ENCODE assay signal across 10 mouse cellular contexts in genomic region chr8:92678407-92678806, GRCm38 (mm10). TPM values are rescaled to one million over a fixed set of nuclear protein-coding genes. Genes with fewer than 3 reads are reported as not detected.
A peak's percentile ranks its signal among the peaks of the same experiment; 100 is the strongest.
DNase-seq lines count a peak whose midpoint lies in the region; ATAC-seq lines count a peak whose summit lies in the region.
"Had no signal": no experiment of that assay in that cellular context is flagged by ENCODE, and none has a peak within 500 bp of the region (broad histone marks: within the 10 kb centered on the region; RNA-seq: fewer than 3 reads in every experiment).

No protein-coding gene starts in this region.

- no peak for ATAC-seq in lung, embryonic 15.5 days (ENCODE audit: borderline replicate concordance, extremely low read depth, low FRiP score, low TSS enrichment)
- peak; percentile 68 for ATAC-seq in intestine, embryonic 15.5 days
- ATAC-seq in limb, embryonic 15.5 days (ENCODE audit: insufficient number of reproducible peaks, low FRiP score, low TSS enrichment, low read depth): no peak
- no peak for ATAC-seq in erythroid progenitor cell, adult 5-6 weeks (replicated peaks; ENCODE audit: low FRiP score, poor library complexity, severe bottlenecking)

- 11% methylated on average over 16 of the region's 16 CpGs for WGBS in lung, embryonic 15.5 days
- WGBS in intestine, embryonic 15.5 days: 12% methylated on average over 16 of the region's 16 CpGs
- WGBS in limb, embryonic 15.5 days: 20% methylated on average over 16 of the region's 16 CpGs

- no peak overlapping the region for H3K9ac ChIP-seq in lung, embryonic 15.5 days
- H3K9ac ChIP-seq in intestine, embryonic 15.5 days: no peak overlapping the region
- H3K9ac ChIP-seq in limb, embryonic 15.5 days: no peak overlapping the region

- H3K36me3 ChIP-seq in lung, embryonic 15.5 days: no peaks in the 10 kb centered on the region
- no peaks in the 10 kb centered on the region for H3K36me3 ChIP-seq in intestine, embryonic 15.5 days
- no peaks in the 10 kb centered on the region for H3K36me3 ChIP-seq in limb, embryonic 15.5 days

- H3K27me3 ChIP-seq in lung, embryonic 15.5 days: peaks cover 73% of the 10 kb centered on the region
- H3K27me3 ChIP-seq in intestine, embryonic 15.5 days (replicated peaks): peaks cover 75% of the 10 kb centered on the region
- peaks cover 86% of the 10 kb centered on the region for H3K27me3 ChIP-seq in limb, embryonic 15.5 days

- no peak overlapping the region for H3K27ac ChIP-seq in lung, embryonic 15.5 days
- H3K27ac ChIP-seq in intestine, embryonic 15.5 days: no peak overlapping the region
- H3K27ac ChIP-seq in limb, embryonic 15.5 days: no peak overlapping the region

- no peak for DNase-seq in lung, postnatal 4 days
- peak; percentile 7 for DNase-seq in yolk sac, embryonic 10.5 days (ENCODE audit: low spot score)
- no peak for DNase-seq in frontal cortex, postnatal 14 days (ENCODE audit: low spot score in 2 of 2)
- DNase-seq in ovary, adult 18-20 months (ENCODE audit: low spot score): no peak
- DNase-seq: cerebellum, adult 9-10 months had no signal

- peaks cover 15% of the 10 kb centered on the region for H3K4me1 ChIP-seq in lung, embryonic 15.5 days
- H3K4me1 ChIP-seq in intestine, embryonic 15.5 days (replicated peaks): peaks cover 25% of the 10 kb centered on the region
- H3K4me1 ChIP-seq in limb, embryonic 15.5 days: peaks cover 23% of the 10 kb centered on the region
- H3K4me1 ChIP-seq: megakaryocyte, embryonic 14.5 days had no signal

- H3K4me3 ChIP-seq in lung, embryonic 15.5 days: no peak overlapping the region
- H3K4me3 ChIP-seq in intestine, embryonic 15.5 days (replicated peaks): peak overlapping the region; percentile 12; the same call in 1 of the 2 replicates
- H3K4me3 ChIP-seq in limb, embryonic 15.5 days: no peak overlapping the region
- H3K4me3 ChIP-seq: megakaryocyte, embryonic 14.5 days had no signal

- no peaks in the 10 kb centered on the region for H3K9me3 ChIP-seq in lung, embryonic 15.5 days
- H3K9me3 ChIP-seq in intestine, embryonic 15.5 days: no peaks in the 10 kb centered on the region
- H3K9me3 ChIP-seq in limb, embryonic 15.5 days: no peaks in the 10 kb centered on the region
- H3K9me3 ChIP-seq: megakaryocyte, embryonic 14.5 days had no signal

- H3K4me2 ChIP-seq in lung, embryonic 15.5 days: peak overlapping the region; percentile 22; the same call in 1 of the 2 replicates
- peak overlapping the region; percentile 49 for H3K4me2 ChIP-seq in intestine, embryonic 15.5 days (replicated peaks)
- H3K4me2 ChIP-seq in limb, embryonic 15.5 days: peak overlapping the region; percentile 27

RNA-seq across cellular contexts. Expression of gene Irx6, which starts 4.3 kb away (rescaled TPM):
- 0.08 TPM in 1 of 2 replicates, not detected in the other for polyA plus RNA-seq in lung, embryonic 15.5 days (2015; fragmentation: Nextera tagmentation; extraction: Ambion mirVana)
- polyA plus RNA-seq in intestine, embryonic 15.5 days (2015; fragmentation: Nextera tagmentation; extraction: Ambion mirVana): not detected in 2 replicates
- polyA plus RNA-seq in limb, embryonic 15.5 days (2015; fragmentation: Nextera tagmentation; extraction: Ambion mirVana): 5.6 and 7.6 TPM in 2 replicates
- not detected in 2 replicates for total RNA-seq in erythroid progenitor cell, adult 5-6 weeks (2015; ENCODE audit: low replicate concordance)
- total RNA-seq in erythroid progenitor cell, adult 5-6 weeks (2017; ENCODE audit: low replicate concordance): not detected in 2 replicates
